Mouse (Mus musculus): ENCODE data around the gene Camta1.

Gene Camta1

DNA sequence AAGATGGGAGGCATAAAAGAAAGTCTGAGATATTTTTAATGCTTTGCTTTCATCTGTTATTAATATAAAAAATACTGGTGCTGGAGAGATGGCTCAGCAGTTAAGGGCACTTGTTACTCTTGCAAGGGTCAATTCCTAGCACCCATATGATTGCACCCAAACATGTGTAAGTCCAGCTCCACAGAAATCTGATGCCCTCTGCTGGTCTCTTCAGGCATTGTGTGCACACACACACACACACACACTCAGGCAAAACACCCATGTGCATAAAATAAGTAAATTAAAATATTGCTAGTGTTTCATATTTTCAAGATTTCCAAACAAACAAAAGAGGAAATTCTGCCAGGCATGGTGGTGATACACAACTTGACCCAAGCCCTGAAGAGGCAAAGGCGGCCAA lies 774.3 kb downstream of the Camta1 start:
- in situ Hi-C loops (cut with MboI; ENCODE audit: low pct_unique_long_range_greater_than_20kb in 1 of 2, low sequenced_read_pairs in 2 of 2, unreplicated experiment in 1 of 2), result no loop called here

DNA sequence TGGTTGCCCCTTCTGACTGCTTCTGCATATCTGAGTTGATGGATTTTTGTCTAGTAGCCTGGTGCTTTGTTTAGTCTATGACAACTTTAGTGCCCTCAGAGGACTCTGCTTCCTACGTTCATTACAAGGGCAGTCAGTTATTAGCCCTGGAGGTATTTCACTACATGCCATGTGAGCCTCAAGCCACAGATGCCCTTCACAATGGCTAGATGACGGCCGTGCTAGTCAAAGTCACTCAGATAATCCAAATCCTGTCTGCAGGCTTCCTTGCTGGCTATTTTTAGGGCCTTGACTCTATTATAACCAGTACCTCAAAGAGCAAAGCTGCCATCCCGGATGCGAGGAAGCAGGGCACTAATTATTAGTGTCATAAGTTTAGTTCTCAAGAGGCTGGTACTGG lies 778.6 kb downstream of the Camta1 start:
- in situ Hi-C loops (cut with MboI; ENCODE audit: low pct_unique_long_range_greater_than_20kb in 1 of 2, low sequenced_read_pairs in 2 of 2, unreplicated experiment in 1 of 2), result no loop called here

- in situ Hi-C loops (cut with MboI; ENCODE audit: low pct_unique_long_range_greater_than_20kb in 1 of 2, low sequenced_read_pairs in 2 of 2, unreplicated experiment in 1 of 2), result no loop called here
These were observed 779.7 kb downstream of the Camta1 start for GRCm38 (mm10) chr4:151081977-151082376.

GRCm38 (mm10) chr4:151081355-151081754 lies 780.3 kb downstream of the Camta1 start:
- in situ Hi-C loops (cut with MboI; ENCODE audit: low pct_unique_long_range_greater_than_20kb in 1 of 2, low sequenced_read_pairs in 2 of 2, unreplicated experiment in 1 of 2), result no loop called here

DNA sequence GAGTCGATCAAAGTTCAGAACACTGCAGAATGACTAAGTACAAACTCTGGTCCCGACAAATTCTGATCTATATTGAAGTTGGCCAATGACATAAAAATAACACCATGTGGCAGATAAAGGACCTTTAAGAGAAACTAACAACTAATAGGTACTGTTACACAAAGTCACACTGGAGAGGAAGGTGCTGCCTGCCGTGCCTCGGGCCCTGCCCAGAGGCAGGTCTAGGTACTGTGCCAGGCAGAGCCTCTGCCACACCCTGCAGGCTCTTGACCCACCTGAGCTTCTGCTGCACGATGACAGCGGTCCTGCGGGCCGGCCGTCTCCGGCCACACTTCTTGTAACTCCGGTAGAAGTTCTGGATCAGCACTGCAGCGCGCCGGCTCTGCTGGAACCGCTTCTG lies 786.9 kb downstream of the Camta1 start:
- in situ Hi-C loops (cut with MboI; ENCODE audit: low pct_unique_long_range_greater_than_20kb in 1 of 2, low sequenced_read_pairs in 2 of 2, unreplicated experiment in 1 of 2), result loop anchor here (5.0 kb wide), 1 partner anchor 67 kb away; no protein-coding TSS in a partner anchor

DNA sequence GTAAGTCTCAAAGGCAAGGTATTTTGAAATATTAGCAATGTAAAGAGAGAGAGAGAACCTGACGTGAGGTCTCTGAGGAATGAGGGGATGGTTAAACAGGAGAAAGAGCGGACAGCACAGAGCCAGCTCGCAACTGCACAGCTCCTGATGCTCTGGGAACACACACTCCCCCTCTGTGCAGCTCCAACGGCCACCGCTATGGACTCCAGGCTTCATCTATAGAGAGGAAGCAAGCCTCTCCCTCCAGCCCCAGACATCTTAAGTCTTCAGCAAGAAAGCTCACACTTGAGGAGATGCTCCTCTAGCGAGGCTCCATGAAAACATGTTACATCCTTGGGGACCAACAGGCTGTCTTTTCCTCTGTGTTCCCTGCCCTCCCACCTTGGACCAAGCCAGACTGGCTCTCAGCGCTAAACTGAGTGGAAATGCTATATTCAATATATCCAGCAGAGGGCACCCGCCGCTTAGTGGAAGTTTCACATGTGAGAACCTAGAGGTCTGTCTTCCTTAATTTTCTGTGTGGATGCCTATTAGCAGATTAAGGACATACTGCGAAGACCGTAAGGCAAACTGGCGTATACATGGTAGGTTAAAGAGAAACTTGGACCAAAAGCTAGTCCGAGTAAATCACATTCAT lies 788.5 kb downstream of the Camta1 start:
- in situ Hi-C loops (cut with MboI; ENCODE audit: low pct_unique_long_range_greater_than_20kb in 1 of 2, low sequenced_read_pairs in 2 of 2, unreplicated experiment in 1 of 2), result no loop called here

GRCm38 (mm10) chr4:151070962-151071361 lies 790.7 kb downstream of the Camta1 start:
- in situ Hi-C loops (cut with MboI; ENCODE audit: low pct_unique_long_range_greater_than_20kb in 1 of 2, low sequenced_read_pairs in 2 of 2, unreplicated experiment in 1 of 2), result no loop called here

DNA sequence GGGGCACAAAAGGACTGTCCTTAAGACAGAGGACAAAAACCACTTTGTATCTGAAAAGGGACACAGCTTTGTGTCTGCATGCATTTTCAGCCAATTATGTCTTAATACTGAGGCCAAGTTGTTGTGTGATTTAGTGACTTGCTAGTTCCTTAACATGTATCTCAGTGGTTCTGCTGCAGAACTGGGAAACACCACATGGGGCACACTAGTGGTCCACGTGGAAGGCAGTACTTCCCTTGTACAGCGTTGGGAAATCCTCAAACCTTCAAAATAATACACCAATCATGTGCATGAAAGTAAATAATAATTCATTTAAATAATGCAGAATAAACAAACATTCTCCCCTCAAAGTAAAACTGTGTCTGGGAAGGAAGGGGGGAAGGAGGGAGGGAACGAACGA lies 792.9 kb downstream of the Camta1 start:
- in situ Hi-C loops (cut with MboI; ENCODE audit: low pct_unique_long_range_greater_than_20kb in 1 of 2, low sequenced_read_pairs in 2 of 2, unreplicated experiment in 1 of 2), result no loop called here

DNA sequence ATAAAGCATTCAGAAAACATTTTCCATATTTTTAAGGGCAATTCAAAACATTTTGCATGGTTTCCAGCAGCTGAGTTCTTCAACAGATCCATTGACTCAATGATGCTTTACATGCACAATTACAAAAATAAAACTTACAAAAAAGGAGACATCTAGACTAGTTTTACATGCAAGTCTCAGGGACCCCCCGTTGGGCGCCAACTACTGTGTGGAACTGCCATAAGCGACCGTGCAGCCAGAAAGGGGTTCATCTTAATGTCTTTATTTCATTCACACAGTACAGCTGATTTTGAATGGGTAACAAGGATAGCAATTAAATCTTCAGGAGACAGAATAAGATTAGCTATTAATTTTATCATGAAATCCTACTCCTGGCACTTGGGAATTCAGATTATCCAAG lies 802.1 kb downstream of the Camta1 start:
- in situ Hi-C loops (cut with MboI; ENCODE audit: low pct_unique_long_range_greater_than_20kb in 1 of 2, low sequenced_read_pairs in 2 of 2, unreplicated experiment in 1 of 2), result no loop called here

- in situ Hi-C loops (cut with MboI; ENCODE audit: low pct_unique_long_range_greater_than_20kb in 1 of 2, low sequenced_read_pairs in 2 of 2, unreplicated experiment in 1 of 2), result no loop called here
These were observed 803.0 kb downstream of the Camta1 start for GRCm38 (mm10) chr4:151058634-151059033.

DNA sequence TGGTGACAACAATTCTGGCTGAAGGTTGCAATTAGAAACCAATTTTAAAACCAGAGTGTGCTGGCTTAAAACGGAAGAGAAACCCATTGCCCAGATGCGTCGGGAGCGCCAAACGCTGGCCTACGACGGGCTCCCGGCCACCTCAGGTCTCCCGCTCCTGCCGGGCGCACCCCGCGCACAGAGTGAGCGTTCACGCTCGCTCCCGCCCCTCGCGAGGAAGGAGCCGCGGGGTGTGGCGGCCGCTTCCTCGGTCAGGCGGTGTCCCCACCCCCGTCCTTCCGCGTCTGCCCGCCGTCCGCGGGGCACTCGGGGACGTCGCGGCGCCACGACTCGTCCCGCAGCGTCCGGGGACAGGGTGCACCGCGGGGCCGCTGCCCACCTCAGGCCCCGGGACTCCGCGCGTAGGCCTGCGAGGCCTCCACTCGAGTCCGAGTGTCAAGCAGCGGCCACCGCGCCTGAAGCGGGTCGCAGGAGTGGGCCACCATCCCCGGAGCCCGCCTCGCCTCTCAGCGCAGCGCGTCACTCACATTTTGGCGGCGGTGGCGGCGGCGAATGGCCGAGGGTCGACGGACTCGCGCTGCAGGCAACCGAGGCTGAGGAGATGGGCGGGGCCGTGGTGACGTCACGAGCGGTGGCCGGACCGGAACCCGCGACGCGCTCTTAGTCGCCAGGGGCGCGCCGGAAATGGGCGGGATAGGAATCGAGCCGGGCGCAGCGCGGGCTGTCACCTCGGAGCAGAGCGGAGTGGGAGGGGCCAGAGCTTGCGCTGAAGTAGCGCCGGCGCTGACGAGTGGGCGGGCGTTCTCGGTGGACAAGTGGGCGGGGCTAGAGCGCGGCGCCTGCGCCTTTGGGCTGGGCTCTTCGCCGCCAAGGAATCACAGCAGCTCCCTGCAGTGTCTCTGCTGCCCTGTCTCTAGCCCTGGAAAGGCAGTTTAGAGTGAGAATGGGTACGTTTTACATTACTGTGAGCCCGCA lies 804.0 kb downstream of the Camta1 start, which contains the start of gene Vamp3:
Gene Vamp3 (minus strand): TSS at position 617 of the 975 bp plus-strand sequence.
- in situ Hi-C loops (cut with MboI; ENCODE audit: low pct_unique_long_range_greater_than_20kb in 1 of 2, low sequenced_read_pairs in 2 of 2, unreplicated experiment in 1 of 2), result no loop called here

DNA sequence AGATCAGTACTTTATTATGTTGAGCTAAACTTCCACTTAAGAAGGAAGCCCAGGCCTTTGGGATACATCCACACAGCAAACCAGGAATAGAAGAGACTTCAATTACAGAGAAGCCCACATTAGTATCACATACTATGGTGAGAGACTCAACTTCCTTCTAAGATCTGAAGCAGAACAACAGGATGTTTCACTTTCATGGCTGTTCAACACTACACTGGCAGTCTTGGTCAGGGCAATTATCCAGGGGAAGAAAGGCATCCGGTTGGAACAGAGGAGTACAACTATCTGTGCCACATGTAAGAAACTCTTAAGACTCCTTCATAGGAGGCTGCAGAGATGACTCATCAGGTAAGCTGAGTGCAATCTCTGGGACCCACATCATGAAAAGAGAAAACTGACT lies 810.5 kb downstream of the Camta1 start:
- in situ Hi-C loops (cut with MboI; ENCODE audit: low pct_unique_long_range_greater_than_20kb in 1 of 2, low sequenced_read_pairs in 2 of 2, unreplicated experiment in 1 of 2), result no loop called here

- in situ Hi-C loops (cut with MboI; ENCODE audit: low pct_unique_long_range_greater_than_20kb in 1 of 2, low sequenced_read_pairs in 2 of 2, unreplicated experiment in 1 of 2), result no loop called here
These were observed 815.2 kb downstream of the Camta1 start for GRCm38 (mm10) chr4:151046524-151046923.

DNA sequence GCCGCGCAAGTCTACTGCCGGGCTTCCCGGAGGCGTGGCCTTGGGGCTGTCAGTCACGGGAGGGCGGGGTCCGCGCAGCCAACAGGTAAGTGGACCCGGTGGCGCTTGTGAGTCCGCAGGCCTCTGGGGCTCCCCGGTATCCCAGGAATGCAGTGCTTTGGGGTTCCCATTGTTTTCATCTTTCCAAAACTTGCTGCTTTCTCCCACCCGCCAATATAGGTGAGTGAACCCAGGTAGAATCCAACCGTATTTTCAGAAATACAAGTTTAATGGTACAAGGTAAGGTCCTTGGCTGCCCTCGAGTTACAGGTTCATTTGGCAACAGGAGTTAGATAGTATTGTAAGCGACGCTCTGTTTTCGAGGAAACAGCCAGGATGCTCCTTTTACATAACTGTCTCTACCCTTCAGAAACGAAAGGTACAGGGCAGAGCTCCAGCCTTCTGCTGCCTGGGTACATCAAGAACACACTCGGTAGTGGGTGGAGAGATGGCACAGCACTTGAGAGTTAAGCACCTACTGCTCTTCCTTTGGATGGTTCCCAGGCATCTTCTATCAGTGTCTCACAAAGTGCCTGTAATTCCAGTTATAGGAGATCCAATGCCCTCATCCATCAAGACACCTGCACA lies 816.6 kb downstream of the Camta1 start:
- in situ Hi-C loops (cut with MboI; ENCODE audit: low pct_unique_long_range_greater_than_20kb in 1 of 2, low sequenced_read_pairs in 2 of 2, unreplicated experiment in 1 of 2), result no loop called here

- in situ Hi-C loops (cut with MboI; ENCODE audit: low pct_unique_long_range_greater_than_20kb in 1 of 2, low sequenced_read_pairs in 2 of 2, unreplicated experiment in 1 of 2), result no loop called here
These were observed 817.4 kb downstream of the Camta1 start, which contains the start of gene Per3 for GRCm38 (mm10) chr4:151044037-151044943. Gene Per3, minus strand, starts transcription at chr4:151044665.

DNA sequence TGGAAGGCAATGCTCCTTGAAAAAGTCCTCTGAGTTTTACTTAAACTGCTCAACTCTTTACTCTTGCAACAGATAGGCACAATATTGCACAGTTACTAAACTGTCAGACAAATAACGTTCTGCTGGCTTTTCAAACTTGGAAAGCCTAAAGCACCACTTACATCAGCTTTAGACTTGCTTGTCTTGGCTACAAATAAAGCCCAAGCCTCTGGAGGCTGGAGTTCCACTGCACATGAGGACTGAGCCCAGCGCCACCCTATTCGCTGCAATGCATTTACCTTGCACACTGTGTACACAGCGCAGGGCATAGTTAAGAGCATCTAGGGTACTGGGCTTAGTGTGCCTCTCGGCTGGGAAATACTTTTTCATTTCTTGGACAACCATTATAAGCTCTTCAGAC lies 818.4 kb downstream of the Camta1 start:
- in situ Hi-C loops (cut with MboI; ENCODE audit: low pct_unique_long_range_greater_than_20kb in 1 of 2, low sequenced_read_pairs in 2 of 2, unreplicated experiment in 1 of 2), result no loop called here

GRCm38 (mm10) chr4:151041506-151041905 lies 820.2 kb downstream of the Camta1 start:
- in situ Hi-C loops (cut with MboI; ENCODE audit: low pct_unique_long_range_greater_than_20kb in 1 of 2, low sequenced_read_pairs in 2 of 2, unreplicated experiment in 1 of 2), result no loop called here

- in situ Hi-C loops (cut with MboI; ENCODE audit: low pct_unique_long_range_greater_than_20kb in 1 of 2, low sequenced_read_pairs in 2 of 2, unreplicated experiment in 1 of 2), result no loop called here
These were observed 823.9 kb downstream of the Camta1 start for GRCm38 (mm10) chr4:151037800-151038199.
